Comparison of ENCODE assay signal across 11 mouse cellular contexts in genomic region chr5:125132069-125132468, GRCm38 (mm10). TPM values are rescaled to one million over a fixed set of nuclear protein-coding genes. Genes with fewer than 3 reads are reported as not detected.
A peak's percentile ranks its signal among the peaks of the same experiment; 100 is the strongest.
DNase-seq lines count a peak whose midpoint lies in the region; ATAC-seq and TF ChIP-seq lines count a peak whose summit lies in the region.
"Had no signal": no experiment of that assay in that cellular context is flagged by ENCODE, and none has a peak within 500 bp of the region (broad histone marks: within the 10 kb centered on the region; RNA-seq: fewer than 3 reads in every experiment).

No protein-coding gene starts in this region.

- no peaks in the 10 kb centered on the region for H3K27me3 ChIP-seq in midbrain, embryonic 10.5 days (ENCODE audit: low read depth, poor library complexity, severe bottlenecking)
- no peaks in the 10 kb centered on the region for H3K27me3 ChIP-seq in midbrain, embryonic 16.5 days (ENCODE audit: control insufficient read depth, insufficient read depth, low read depth, low read length)
- no peaks in the 10 kb centered on the region for H3K27me3 ChIP-seq in hindbrain, embryonic 16.5 days (replicated peaks; ENCODE audit: control insufficient read depth, insufficient read depth, low read length)
- no peaks in the 10 kb centered on the region for H3K27me3 ChIP-seq in stomach, embryonic 16.5 days (ENCODE audit: control insufficient read depth, insufficient read depth, low read length)

- H3K4me1 ChIP-seq in midbrain, embryonic 10.5 days = peaks cover 87% of the 10 kb centered on the region
- H3K4me1 ChIP-seq in midbrain, embryonic 16.5 days (ENCODE audit: control insufficient read depth, insufficient read depth, low read length) = peaks cover 67% of the 10 kb centered on the region
- peaks cover 83% of the 10 kb centered on the region for H3K4me1 ChIP-seq in hindbrain, embryonic 16.5 days (ENCODE audit: control insufficient read depth, insufficient read depth, low read depth, low read length)
- peaks cover 77% of the 10 kb centered on the region for H3K4me1 ChIP-seq in stomach, embryonic 16.5 days (ENCODE audit: control insufficient read depth, insufficient read depth, low read length)

- H3K4me3 ChIP-seq in gastrocnemius, adult 2 months = no peak overlapping the region
- no peak overlapping the region for H3K4me3 ChIP-seq in midbrain, embryonic 10.5 days
- H3K4me3 ChIP-seq in midbrain, embryonic 16.5 days (ENCODE audit: low read depth, low read length) = no peak overlapping the region
- no peak overlapping the region for H3K4me3 ChIP-seq in hindbrain, embryonic 16.5 days (ENCODE audit: low read length)
- H3K4me3 ChIP-seq in stomach, embryonic 16.5 days (replicated peaks; ENCODE audit: low read length) = no peak overlapping the region

- no peak for ATAC-seq in midbrain, embryonic 16.5 days
- peak; percentile 25; the same call in 1 of the 2 replicates for ATAC-seq in hindbrain, embryonic 16.5 days
- no peak for ATAC-seq in stomach, embryonic 16.5 days (ENCODE audit: insufficient read depth, low FRiP score)

- no peak for TF ChIP-seq CTCF in gastrocnemius, adult 2 months (IDR thresholded peaks at IDR 0.05)

- no peak overlapping the region for H3K4me2 ChIP-seq in midbrain, embryonic 16.5 days (ENCODE audit: low read length)
- no peak overlapping the region for H3K4me2 ChIP-seq in hindbrain, embryonic 16.5 days (ENCODE audit: low read length)
- H3K4me2 ChIP-seq in stomach, embryonic 16.5 days (ENCODE audit: low read depth, low read length) = no peak overlapping the region

- H3K9ac ChIP-seq in midbrain, embryonic 16.5 days (ENCODE audit: low read depth, low read length) = no peak overlapping the region
- H3K9ac ChIP-seq in hindbrain, embryonic 16.5 days (ENCODE audit: low read depth, low read length) = no peak overlapping the region
- 0 out of 2 replicates have a peak overlapping the region, but pooled peaks have one; percentile 28 for H3K9ac ChIP-seq in stomach, embryonic 16.5 days (ENCODE audit: low read length)
- H3K9ac ChIP-seq: liver, embryonic 14.5 days had no signal

- peak overlapping the region; percentile 28 for H3K27ac ChIP-seq in gastrocnemius, adult 2 months
- H3K27ac ChIP-seq in midbrain, embryonic 10.5 days (replicated peaks) = peak overlapping the region; percentile 95
- no peak overlapping the region for H3K27ac ChIP-seq in midbrain, embryonic 16.5 days (ENCODE audit: low read length)
- H3K27ac ChIP-seq in hindbrain, embryonic 16.5 days (ENCODE audit: low read depth, low read length) = peak overlapping the region; percentile 60; the same call in 1 of the 2 replicates
- H3K27ac ChIP-seq in stomach, embryonic 16.5 days (ENCODE audit: low read length) = no peak overlapping the region
- H3K27ac ChIP-seq: liver, embryonic 14.5 days had no signal

- no peaks in the 10 kb centered on the region for H3K9me3 ChIP-seq in midbrain, embryonic 10.5 days (replicated peaks)
- H3K9me3 ChIP-seq in midbrain, embryonic 16.5 days (replicated peaks; ENCODE audit: control insufficient read depth, low read length, poor library complexity, severe bottlenecking) = no peaks in the 10 kb centered on the region
- H3K9me3 ChIP-seq in hindbrain, embryonic 16.5 days (ENCODE audit: control insufficient read depth, low read length) = no peaks in the 10 kb centered on the region
- no peaks in the 10 kb centered on the region for H3K9me3 ChIP-seq in stomach, embryonic 16.5 days (replicated peaks; ENCODE audit: control insufficient read depth, low read length)

- no peak for DNase-seq in gastrocnemius, adult 2 months
- no peak for DNase-seq in gastrocnemius, postnatal 14 days
- no peak for DNase-seq in midbrain, embryonic 10.5 days (ENCODE audit: low spot score)
- DNase-seq in frontal cortex, postnatal 36 days (ENCODE audit: low spot score in 2 of 2) = no peak
- DNase-seq in gastrocnemius, adult 18-20 months (ENCODE audit: low spot score) = no peak
- DNase-seq: kidney, adult 18-20 months; thymus, adult 2 months had no signal

- intact Hi-C loops in gastrocnemius, adult 2 months (cut with DNase I) = no loop called here
- intact Hi-C loops in gastrocnemius, postnatal 14 days (cut with DNase I; ENCODE audit: low total_unique reads) = no loop called here

- WGBS in midbrain, embryonic 10.5 days = 73% methylated on average over 2 of the region's 2 CpGs
- 74% methylated on average over 2 of the region's 2 CpGs for WGBS in midbrain, embryonic 16.5 days
- 59% methylated on average over 2 of the region's 2 CpGs for WGBS in hindbrain, embryonic 16.5 days
- WGBS in stomach, embryonic 16.5 days = 81% methylated on average over 2 of the region's 2 CpGs

- H3K36me3 ChIP-seq in midbrain, embryonic 10.5 days = peaks cover 5% of the 10 kb centered on the region; the same call in 1 of the 2 replicates
- no peaks in the 10 kb centered on the region for H3K36me3 ChIP-seq in midbrain, embryonic 16.5 days (ENCODE audit: control insufficient read depth, insufficient read depth, low read length)
- H3K36me3 ChIP-seq in hindbrain, embryonic 16.5 days (ENCODE audit: control insufficient read depth, insufficient read depth, low read length) = no peaks in the 10 kb centered on the region
- H3K36me3 ChIP-seq in stomach, embryonic 16.5 days (ENCODE audit: control insufficient read depth, insufficient read depth, low read length) = no peaks in the 10 kb centered on the region

RNA-seq across cellular contexts. Expression of gene Ncor2, which starts 47.0 kb away (rescaled TPM):
- total RNA-seq in gastrocnemius, adult 2 months (2021) = 100 to 1,000 TPM; 123 to 153 TPM
- 10 to 100 TPM; 85.9 to 97.7 TPM for total RNA-seq in gastrocnemius, postnatal 14 days (2021)
- 16.2 and 19.1 TPM in 2 replicates for polyA plus RNA-seq in midbrain, embryonic 10.5 days (2016; fragmentation: Nextera tagmentation; extraction: Ambion mirVana)
- polyA plus RNA-seq in midbrain, embryonic 16.5 days (2015; fragmentation: Nextera tagmentation; extraction: Ambion mirVana) = 19.9 and 22.9 TPM in 2 replicates
- polyA plus RNA-seq in hindbrain, embryonic 16.5 days (2015; fragmentation: Nextera tagmentation; extraction: Ambion mirVana) = 23.3 and 26.2 TPM in 2 replicates
- 21.4 and 24.6 TPM in 2 replicates for polyA plus RNA-seq in stomach, embryonic 16.5 days (2015; fragmentation: Nextera tagmentation; extraction: Ambion mirVana)
- 100 to 1,000 TPM; 118 to 134 TPM for total RNA-seq in gastrocnemius, adult 18-20 months (2021)

Comparison
In these comparisons a context has a peak if more than half of its experiments do, and no peak if none do; other contexts are left out.
1. H3K27ac ChIP-seq: peak in gastrocnemius, adult 2 months (single experiment), midbrain, embryonic 10.5 days (single experiment) and hindbrain, embryonic 16.5 days (single experiment); none in midbrain, embryonic 16.5 days (single experiment) and stomach, embryonic 16.5 days (single experiment).